Mouse (Mus musculus): ENCODE data around the gene Cacna1e. TPM values are rescaled to one million over a fixed set of nuclear protein-coding genes. Genes with fewer than 3 reads are reported as not detected.

Gene Cacna1e
- polyA plus RNA-seq, 1 experiment from 2014 or later: 1.3 TPM

DNA sequence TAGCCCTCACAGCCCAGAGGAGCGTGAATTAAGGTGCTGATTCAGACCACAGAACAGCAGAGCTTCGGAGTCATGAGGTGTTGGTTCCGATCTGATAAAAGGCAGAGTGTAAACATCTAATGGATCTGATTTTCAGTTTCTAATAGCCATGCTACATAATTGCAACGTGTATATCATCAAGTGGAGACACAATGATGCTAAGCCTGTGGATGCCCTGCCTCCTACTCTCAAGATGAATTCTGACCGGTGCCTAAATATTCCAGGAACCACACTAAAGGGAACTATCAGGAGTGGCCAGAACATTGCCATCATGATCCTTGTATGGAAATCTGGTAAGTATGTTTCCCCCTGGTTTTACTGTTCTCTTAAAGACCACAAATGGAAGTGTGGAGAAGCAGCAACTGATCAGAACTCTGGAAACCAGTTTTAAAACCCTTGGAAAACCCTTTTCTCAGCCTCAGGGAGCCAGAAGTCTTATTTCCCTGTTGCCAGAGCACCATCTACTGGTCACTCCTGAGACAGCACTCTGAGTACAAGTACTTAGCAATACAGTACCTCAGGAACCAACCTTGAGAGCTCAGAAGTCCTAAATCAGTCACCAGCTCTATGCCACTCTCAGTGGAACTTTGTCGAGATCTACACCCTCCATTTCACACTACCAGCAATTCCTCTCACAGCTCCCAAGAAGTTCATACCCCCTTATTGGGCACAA lies 154.9 kb downstream of the Cacna1e start:
- no peak overlapping the region for H3K9ac ChIP-seq
- no peak overlapping the region for H3K27ac ChIP-seq (replicated peaks)
- H3K4me1 ChIP-seq: peaks cover 15% of the 10 kb centered on the region; the same call in 1 of the 2 replicates
- H3K36me3 ChIP-seq: no peaks in the 10 kb centered on the region
- no peak for ATAC-seq (ENCODE audit: insufficient number of reproducible peaks, low FRiP score, low TSS enrichment, low read depth)
- no peak overlapping the region for H3K4me3 ChIP-seq (replicated peaks)
- no peaks in the 10 kb centered on the region for H3K9me3 ChIP-seq (replicated peaks)
- no peak overlapping the region for H3K4me2 ChIP-seq (replicated peaks)
- H3K27me3 ChIP-seq: peaks cover 60% of the 10 kb centered on the region
- 55% methylated on average over 6 of the region's 6 CpGs for WGBS

DNA sequence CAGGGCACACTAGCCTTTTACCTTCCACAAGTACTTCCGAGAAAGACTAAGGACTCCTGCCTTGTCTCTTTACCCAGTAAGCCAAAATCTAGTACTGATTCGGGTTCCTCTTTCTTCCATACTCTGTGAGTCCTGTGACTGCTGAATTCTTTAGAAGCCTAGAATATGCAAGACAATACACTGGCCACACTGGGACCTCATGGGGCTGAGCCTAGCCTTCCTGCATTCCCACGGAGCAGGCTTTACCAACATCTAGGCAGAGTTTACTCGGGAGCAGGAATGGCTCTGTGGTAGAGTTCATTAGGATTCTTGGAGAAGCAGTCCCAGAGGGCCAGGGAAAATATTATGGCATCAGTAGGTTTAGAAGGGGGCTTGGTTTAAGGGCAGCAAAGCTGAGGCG lies 155.6 kb downstream of the Cacna1e start:
- H3K4me2 ChIP-seq (replicated peaks): no peak overlapping the region
- H3K4me3 ChIP-seq (replicated peaks): no peak overlapping the region
- WGBS: 39% methylated on average over 5 of the region's 5 CpGs

DNA sequence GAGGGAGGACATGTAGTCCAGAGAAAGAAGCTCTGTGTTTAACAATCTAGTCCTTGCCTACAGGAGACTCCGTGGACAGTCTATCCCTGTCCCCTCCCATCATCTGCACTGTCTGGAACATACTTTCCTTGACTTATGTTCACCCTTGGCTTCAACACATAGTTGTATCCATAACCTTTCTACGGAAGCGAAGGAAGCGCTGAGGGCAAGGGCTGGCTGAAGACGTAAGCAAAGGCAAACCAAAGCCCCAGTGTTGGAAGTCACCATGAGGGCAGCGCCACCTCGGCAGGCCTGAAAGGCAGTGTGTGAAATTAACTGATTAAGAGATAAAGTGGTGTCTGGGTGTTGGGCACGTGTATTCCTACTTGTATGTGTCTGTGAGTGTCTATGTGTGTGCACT lies 156.6 kb downstream of the Cacna1e start:
- Histone ChIP-seq H3K36me3 (no peaks in the 10 kb centered on the region), H3K9me3 (replicated peaks) (no peaks in the 10 kb centered on the region), H3K4me3 (replicated peaks) (no peak overlapping the region), H3K27ac (replicated peaks) (no peak overlapping the region), H3K4me2 (replicated peaks) (no peak overlapping the region), H3K9ac (no peak overlapping the region), H3K27me3 (peaks cover 77% of the 10 kb centered on the region), H3K4me1 (peaks cover 23% of the 10 kb centered on the region; the same call in 1 of the 2 replicates)
- ATAC-seq (ENCODE audit: insufficient number of reproducible peaks, low FRiP score, low TSS enrichment, low read depth): no peak
- WGBS: 81% methylated on average over 8 of the region's 8 CpGs

More for the DNA sequence above, 155.6 kb downstream of the Cacna1e start:
- ATAC-seq (ENCODE audit: insufficient number of reproducible peaks, low FRiP score, low TSS enrichment, low read depth): no peak
- Histone ChIP-seq H3K4me1 (peaks cover 18% of the 10 kb centered on the region; the same call in 1 of the 2 replicates), H3K36me3 (no peaks in the 10 kb centered on the region), H3K9ac (no peak overlapping the region), H3K27me3 (peaks cover 67% of the 10 kb centered on the region), H3K27ac (replicated peaks) (no peak overlapping the region), H3K9me3 (replicated peaks) (no peaks in the 10 kb centered on the region)

DNA sequence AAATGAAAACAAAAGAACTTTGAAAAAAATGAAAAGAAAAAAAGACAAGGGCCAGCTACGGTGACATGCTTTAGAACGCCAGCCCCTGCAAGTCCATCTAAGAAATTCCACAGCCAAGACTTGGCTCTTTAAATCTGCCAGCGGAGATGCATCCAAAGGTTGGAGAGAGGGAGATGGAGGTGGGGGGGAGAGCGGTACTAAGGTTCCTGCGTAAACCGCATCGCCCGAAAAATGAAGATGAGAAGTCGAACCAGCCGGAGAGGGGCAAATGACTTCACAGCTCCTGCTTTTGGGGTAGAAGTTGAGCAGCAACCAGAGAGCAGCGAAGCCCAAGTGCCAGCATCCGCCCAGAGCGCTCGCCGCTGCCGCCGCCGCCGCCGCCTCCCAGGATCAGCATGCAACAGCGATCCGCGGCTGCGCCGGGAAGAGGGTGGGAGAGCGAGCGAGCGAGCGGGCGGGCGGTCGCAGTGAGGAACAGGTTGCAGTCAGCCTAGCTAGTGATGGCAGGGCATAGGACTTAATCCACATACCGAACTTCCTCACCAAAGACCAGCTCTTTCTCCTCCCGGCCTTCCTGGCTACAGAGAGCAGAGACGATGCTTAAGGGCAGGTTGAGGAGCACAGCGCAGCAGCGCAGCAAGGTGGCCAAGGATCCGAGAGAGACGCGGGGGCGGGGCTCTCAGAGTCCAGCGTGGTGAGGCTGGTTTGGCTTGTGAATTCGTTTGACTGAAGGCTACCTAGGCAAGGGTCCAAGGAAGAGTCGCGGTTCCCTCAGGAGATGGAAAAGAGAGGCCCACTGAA lies 157.7 kb downstream of the Cacna1e start:
- no peak for ATAC-seq (ENCODE audit: insufficient number of reproducible peaks, low FRiP score, low TSS enrichment, low read depth)
- Histone ChIP-seq H3K4me3 (replicated peaks) (peak overlapping the region; percentile 45), H3K9me3 (replicated peaks) (no peaks in the 10 kb centered on the region), H3K4me1 (peaks cover 23% of the 10 kb centered on the region; the same call in 1 of the 2 replicates), H3K4me2 (replicated peaks) (peak overlapping the region; percentile 66), H3K9ac (no peak overlapping the region), H3K27me3 (peaks cover 82% of the 10 kb centered on the region), H3K27ac (replicated peaks) (no peak overlapping the region), H3K36me3 (no peaks in the 10 kb centered on the region)
- WGBS: under 1% methylated on average over 45 of the region's 45 CpGs

DNA sequence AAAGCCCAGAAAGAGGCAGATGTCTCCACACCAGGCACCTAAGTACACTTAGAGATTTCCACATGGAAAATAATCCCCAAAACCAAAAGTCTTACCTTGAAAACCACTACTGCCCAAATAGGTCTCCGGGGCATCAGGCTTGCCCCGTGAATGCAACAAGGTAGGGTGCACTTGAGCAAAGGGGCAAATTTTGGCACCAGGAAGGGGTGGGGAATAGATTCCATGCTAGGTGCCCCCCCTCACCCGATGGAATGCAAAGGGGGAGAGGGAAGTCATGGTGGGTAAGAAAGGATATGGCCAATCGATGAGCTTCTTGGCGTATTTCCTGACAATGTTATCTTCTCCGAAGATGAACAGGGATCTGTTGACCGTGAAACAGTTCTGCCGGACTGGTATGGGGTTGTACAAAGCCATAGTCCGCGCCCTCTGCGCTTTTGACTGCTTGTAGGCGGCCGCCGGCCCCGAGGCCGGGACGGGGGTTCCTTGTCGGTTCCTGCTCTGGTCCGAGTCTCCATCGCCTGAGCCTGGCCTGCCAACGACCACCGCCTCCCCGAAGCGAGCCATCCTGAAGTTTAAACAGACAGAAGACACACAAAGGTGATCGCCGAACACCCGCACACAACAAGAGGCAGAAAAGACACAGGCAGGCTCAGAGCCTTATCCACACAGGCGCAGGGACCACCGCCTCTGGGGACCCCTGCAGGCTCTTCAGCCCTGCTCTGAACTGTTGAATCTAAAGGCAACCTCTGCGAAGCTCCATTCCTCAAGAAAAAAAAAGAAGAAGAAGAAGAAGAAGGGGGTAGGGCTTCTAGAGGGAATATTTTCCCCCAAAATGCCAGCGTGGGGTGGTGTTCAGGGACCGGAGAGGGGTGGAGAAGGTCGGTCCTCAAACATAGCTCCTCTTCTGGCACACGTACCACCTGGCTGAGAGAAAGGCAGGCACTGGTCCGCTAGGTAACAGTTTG lies 158.7 kb downstream of the Cacna1e start:
- no peak for ATAC-seq (ENCODE audit: insufficient number of reproducible peaks, low FRiP score, low TSS enrichment, low read depth)
- Histone ChIP-seq H3K36me3 (no peaks in the 10 kb centered on the region), H3K9me3 (replicated peaks) (no peaks in the 10 kb centered on the region), H3K27me3 (peaks cover 75% of the 10 kb centered on the region), H3K9ac (no peak overlapping the region), H3K27ac (replicated peaks) (no peak overlapping the region), H3K4me3 (replicated peaks) (peak overlapping the region; percentile 45), H3K4me2 (replicated peaks) (peak overlapping the region; percentile 66), H3K4me1 (peaks cover 23% of the 10 kb centered on the region; the same call in 1 of the 2 replicates)
- 19% methylated on average over 35 of the region's 35 CpGs for WGBS

DNA sequence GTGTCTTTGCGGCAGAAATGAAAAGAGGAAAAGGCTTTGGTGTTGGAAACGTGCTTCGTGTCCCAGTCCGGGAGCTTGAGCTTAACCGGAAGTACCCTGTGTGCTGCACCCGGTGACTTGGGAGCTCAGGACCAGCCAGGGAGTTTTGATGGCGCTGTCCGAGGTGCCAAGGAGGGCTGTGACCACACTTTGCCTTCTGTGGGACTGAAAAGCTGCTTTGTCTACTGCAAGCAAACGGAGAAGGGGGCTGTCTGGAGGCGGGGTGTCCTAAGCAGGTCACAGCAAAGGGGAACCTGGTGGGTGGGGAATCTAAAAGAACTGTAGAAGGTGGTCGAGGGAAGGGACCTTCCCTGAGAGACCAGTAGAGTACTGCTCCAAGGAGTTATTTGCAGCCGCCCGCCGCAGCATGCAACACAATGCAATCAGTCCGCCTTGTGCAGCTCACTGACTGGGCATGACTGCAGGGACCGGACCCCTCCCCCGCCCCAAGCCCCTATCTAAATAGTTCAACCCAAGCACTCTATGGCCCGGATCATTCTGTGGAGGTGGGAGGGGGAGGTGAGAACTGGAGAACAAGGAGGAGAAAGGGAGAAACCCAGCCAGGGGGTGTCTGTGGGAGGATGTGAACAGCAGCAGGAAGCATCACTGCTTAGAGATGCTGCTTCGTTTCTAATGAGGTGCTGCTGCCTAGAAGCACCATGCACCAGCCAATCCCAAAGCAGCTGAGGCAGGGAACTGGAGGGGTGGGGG lies 160.6 kb downstream of the Cacna1e start:
- ATAC-seq (ENCODE audit: insufficient number of reproducible peaks, low FRiP score, low TSS enrichment, low read depth): 0 out of 2 replicates have a peak, but pooled peaks have one; percentile 31
- Histone ChIP-seq H3K9me3 (replicated peaks) (no peaks in the 10 kb centered on the region), H3K27me3 (peaks cover 66% of the 10 kb centered on the region), H3K4me1 (peaks cover 23% of the 10 kb centered on the region; the same call in 1 of the 2 replicates), H3K4me3 (replicated peaks) (peak overlapping the region; percentile 8; the same call in 1 of the 2 replicates), H3K36me3 (no peaks in the 10 kb centered on the region), H3K9ac (no peak overlapping the region), H3K27ac (replicated peaks) (no peak overlapping the region), H3K4me2 (replicated peaks) (peak overlapping the region; percentile 29)
- 1% methylated on average over 19 of the region's 19 CpGs for WGBS

DNA sequence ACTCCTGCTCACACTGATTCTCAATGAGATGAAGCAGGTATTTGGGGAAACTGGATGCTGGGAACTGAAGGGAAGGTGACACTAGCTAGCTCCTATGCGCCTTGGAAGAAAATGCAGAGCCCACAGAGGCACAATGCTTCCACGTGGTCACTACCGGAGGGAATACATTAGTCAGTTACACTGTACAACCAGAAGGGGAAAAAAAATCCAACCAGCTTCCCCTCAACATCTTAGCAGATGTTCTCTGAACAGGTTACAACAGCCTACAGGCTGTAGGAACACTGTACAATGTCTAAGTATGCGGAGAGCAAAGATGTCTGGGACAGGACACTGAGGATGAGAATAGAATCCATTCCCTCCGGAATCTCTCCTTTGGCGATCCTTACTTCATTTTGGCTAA lies 161.2 kb downstream of the Cacna1e start:
- no peak for ATAC-seq (ENCODE audit: insufficient number of reproducible peaks, low FRiP score, low TSS enrichment, low read depth)
- Histone ChIP-seq H3K9ac (no peak overlapping the region), H3K9me3 (replicated peaks) (no peaks in the 10 kb centered on the region), H3K36me3 (no peaks in the 10 kb centered on the region), H3K27ac (replicated peaks) (no peak overlapping the region), H3K4me3 (replicated peaks) (0 out of 2 replicates have a peak overlapping the region, but pooled peaks have one; percentile 8), H3K27me3 (peaks cover 60% of the 10 kb centered on the region), H3K4me2 (replicated peaks) (peak overlapping the region; percentile 29), H3K4me1 (peaks cover 23% of the 10 kb centered on the region; the same call in 1 of the 2 replicates)
- 30% methylated on average over 6 of the region's 6 CpGs for WGBS

DNA sequence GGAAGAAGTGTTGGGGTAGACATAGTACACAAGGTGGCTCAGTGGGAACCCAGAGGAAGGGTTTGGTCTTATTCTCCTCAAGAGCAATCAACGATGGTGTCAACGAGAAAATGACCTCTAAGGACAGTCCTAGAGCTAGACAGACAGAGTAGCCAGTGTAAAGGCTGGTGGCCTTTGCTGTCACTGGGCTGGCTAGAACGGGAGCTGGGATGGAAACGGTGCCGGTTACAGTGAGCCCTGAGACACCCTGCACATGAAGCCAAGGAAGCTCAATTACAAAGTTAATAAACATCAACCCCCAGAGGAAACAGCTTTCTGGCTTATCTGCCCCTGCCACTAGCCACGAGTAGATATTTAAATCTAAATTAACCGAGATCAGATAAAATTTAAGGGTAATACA lies 168.7 kb downstream of the Cacna1e start:
- H3K27me3 ChIP-seq: no peaks in the 10 kb centered on the region; the same call in none of the 2 replicates
- no peaks in the 10 kb centered on the region for H3K36me3 ChIP-seq
- H3K4me1 ChIP-seq: no peaks in the 10 kb centered on the region
- H3K4me3 ChIP-seq (replicated peaks): no peak overlapping the region
- 69% methylated on average over 7 of the region's 7 CpGs for WGBS
- no peak overlapping the region for H3K4me2 ChIP-seq (replicated peaks)
- H3K9me3 ChIP-seq (replicated peaks): no peaks in the 10 kb centered on the region
- ATAC-seq (ENCODE audit: insufficient number of reproducible peaks, low FRiP score, low TSS enrichment, low read depth): no peak
- no peak overlapping the region for H3K27ac ChIP-seq (replicated peaks)
- no peak overlapping the region for H3K9ac ChIP-seq

DNA sequence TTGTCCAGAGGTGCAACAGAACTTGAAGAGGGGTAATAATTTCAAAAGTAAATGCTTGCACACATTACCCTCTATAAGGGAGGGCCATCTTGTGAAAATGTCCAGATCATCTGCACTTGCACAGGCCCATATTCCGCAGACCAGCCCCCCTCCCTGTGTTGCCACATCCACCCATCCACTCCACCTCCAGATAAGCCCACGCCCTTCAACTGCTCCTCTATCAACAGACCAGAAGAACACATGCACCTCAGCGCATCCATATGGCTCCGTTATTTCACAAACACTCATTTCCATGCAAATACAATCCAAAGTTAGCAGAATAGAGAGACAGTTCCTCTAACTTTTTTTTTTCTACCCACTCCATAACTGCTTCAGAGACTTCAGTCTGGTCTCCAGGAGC lies 171.6 kb downstream of the Cacna1e start:
- no peak for ATAC-seq (ENCODE audit: insufficient number of reproducible peaks, low FRiP score, low TSS enrichment, low read depth)
- Histone ChIP-seq H3K4me3 (replicated peaks) (no peak overlapping the region), H3K27ac (replicated peaks) (no peak overlapping the region), H3K4me1 (no peaks in the 10 kb centered on the region), H3K9me3 (replicated peaks) (no peaks in the 10 kb centered on the region), H3K4me2 (replicated peaks) (no peak overlapping the region), H3K27me3 (no peaks in the 10 kb centered on the region; the same call in 1 of the 2 replicates), H3K36me3 (no peaks in the 10 kb centered on the region), H3K9ac (no peak overlapping the region)
- 91% methylated on average over 4 of the region's 4 CpGs for WGBS

DNA sequence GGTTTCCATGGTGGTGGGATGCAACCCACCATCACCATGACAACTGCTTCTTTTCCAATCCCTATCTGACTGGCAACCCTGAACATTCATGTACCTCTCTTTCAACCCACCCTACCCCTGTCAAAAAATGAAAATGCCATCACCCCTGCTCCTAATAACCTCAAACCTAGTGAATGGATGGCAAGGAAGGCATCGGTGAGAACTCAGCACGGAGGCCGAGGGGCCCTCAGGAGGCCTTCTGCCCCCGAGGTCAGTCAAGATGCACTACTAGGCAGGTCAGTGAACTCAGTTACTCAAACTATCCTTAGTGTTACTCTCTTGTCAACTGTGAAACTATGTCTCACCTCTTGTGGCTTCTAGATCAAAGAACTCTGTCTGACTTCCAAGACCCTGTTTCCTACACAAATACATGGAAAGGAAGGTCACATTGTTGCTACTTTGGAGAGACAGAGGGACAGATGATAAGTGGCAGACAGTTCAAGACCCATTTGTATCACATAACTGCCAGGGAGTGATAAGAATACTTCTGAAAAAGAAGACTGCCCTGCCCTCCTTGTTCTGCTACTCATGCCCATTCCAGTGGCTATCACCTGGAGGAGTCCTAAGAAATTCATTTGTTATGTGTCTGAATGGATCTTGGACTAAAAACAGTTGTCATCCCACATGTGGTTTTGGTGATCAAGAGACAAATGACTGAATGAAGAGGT lies 176.6 kb downstream of the Cacna1e start:
- Histone ChIP-seq H3K27me3 (no peaks in the 10 kb centered on the region), H3K9me3 (replicated peaks) (no peaks in the 10 kb centered on the region), H3K4me2 (replicated peaks) (no peak overlapping the region), H3K4me1 (peaks cover 27% of the 10 kb centered on the region), H3K4me3 (replicated peaks) (no peak overlapping the region), H3K27ac (replicated peaks) (no peak overlapping the region), H3K9ac (no peak overlapping the region), H3K36me3 (no peaks in the 10 kb centered on the region)
- WGBS: 93% methylated on average over 4 of the region's 4 CpGs
- no peak for ATAC-seq (ENCODE audit: insufficient number of reproducible peaks, low FRiP score, low TSS enrichment, low read depth)
